Mouse (Mus musculus) limb, embryonic 14.5 days (tissue): ENCODE measurements around the gene Gm44502. TPM values are rescaled to one million over a fixed set of nuclear protein-coding genes. Genes with fewer than 3 reads are reported as not detected.
"Not testable (repeated sequence)": the region's sequence is repeated elsewhere in the genome, so short reads cannot be mapped to it uniquely, and the experiment has no call there.

Source experiments
- ATAC-seq: fragments of 200-750 bp; cut with Nextera tagmentation; 2 replicates; pipeline ENCODE4 v1.8.0; 2017; ENCODE audit warnings: low read depth, moderate number of reproducible peaks, moderate TSS enrichment; ENCODE audit not compliant: low FRiP score
- DNase-seq: peaks from one replicate; pipeline ENCODE4 v3.0.0-alpha.2; 2015; ENCODE audit warnings: low spot score
- H3K27ac ChIP-seq: fragments of 300-500 bp; sonication (generic); replicated peaks from 2 replicates; pipeline ENCODE4 v1.5.1; 2014; ENCODE audit warnings: low read depth, mild to moderate bottlenecking, low read length, moderate library complexity, mixed read lengths
- H3K27me3 ChIP-seq: fragments of 300-500 bp; sonication (generic); 2 replicates; pipeline ENCODE4 v1.6.1; 2014; ENCODE audit warnings: low read length, mixed read lengths; ENCODE audit not compliant: control insufficient read depth, insufficient read depth
- H3K36me3 ChIP-seq: fragments of 300-500 bp; sonication (generic); 2 replicates; pipeline ENCODE4 v1.6.1; 2014; ENCODE audit warnings: mild to moderate bottlenecking, low read length, moderate library complexity, mixed read lengths; ENCODE audit not compliant: control insufficient read depth, insufficient read depth
- H3K4me1 ChIP-seq: fragments of 300-500 bp; sonication (generic); 2 replicates; pipeline ENCODE4 v1.6.1; 2014; ENCODE audit warnings: antibody characterized with exemption, low read length, mixed read lengths; ENCODE audit not compliant: control insufficient read depth, insufficient read depth
- H3K4me2 ChIP-seq: fragments of 300-500 bp; sonication (generic); replicated peaks from 2 replicates; pipeline ENCODE4 v1.6.1; 2014; ENCODE audit warnings: low read depth, mild to moderate bottlenecking, low read length, moderate library complexity; ENCODE audit not compliant: severe bottlenecking
- H3K4me3 ChIP-seq: fragments of 300-500 bp; sonication (generic); replicated peaks from 2 replicates; pipeline ENCODE4 v1.5.1; 2014; ENCODE audit warnings: low read length
- H3K9ac ChIP-seq: fragments of 300-500 bp; sonication (generic); 2 replicates; pipeline ENCODE4 v1.6.1; 2014; ENCODE audit warnings: mild to moderate bottlenecking, low read depth, low read length, moderate library complexity; ENCODE audit not compliant: severe bottlenecking
- H3K9me3 ChIP-seq: fragments of 300-500 bp; sonication (generic); 2 replicates; pipeline ENCODE4 v1.6.1; 2016; ENCODE audit warnings: low read length; ENCODE audit not compliant: control insufficient read depth
- POLR2A ChIP-seq: fragments of 200-500 bp; IDR thresholded peaks from 2 replicates; pipeline ENCODE4 v1.8.0; 2012; ENCODE audit warnings: inconsistent platforms, mild to moderate bottlenecking, moderate library complexity, borderline replicate concordance; ENCODE audit not compliant: insufficient read depth, insufficient read length; ENCODE audit errors: extremely low read depth
- WGBS: fragments of 180-500 bp; shearing (Covaris S2); extraction: QIAGEN DNeasy Blood & Tissue Kit; methylation state at CpG from one replicate; pipeline ENCODE4 v1.1.7; 2014; 5-methylcytosine and 5-hydroxymethylcytosine counted together
- polyA plus RNA-seq, 2 experiments: library from polyadenylated mRNA; depleted of rRNA in 1 of 2; stranded (reverse) in 1 of 2; unstranded in 1 of 2; fragments of >200 nt; fragmentation: Nextera tagmentation in 1 of 2; extraction: Ambion mirVana in 1 of 2; gene quantifications; 2 replicates each; pipeline versions ENCODE4 v1.2.1 to v1.2.3; 2012 to 2014

Gm44502 gene
- polyA plus RNA-seq, 2 experiments: 0.40 TPM; not detected in 1

- Histone ChIP-seq H3K27me3 (no peaks in the 10 kb centered on the region), H3K9ac (no peak overlapping the region), H3K4me1 (peaks cover 6% of the 10 kb centered on the region), H3K4me2 (no peak overlapping the region), H3K36me3 (0 out of 2 replicates have a peak, but pooled peaks cover 2% of the 10 kb centered on the region), H3K9me3 (no peaks in the 10 kb centered on the region), H3K27ac (no peak overlapping the region), H3K4me3 (no peak overlapping the region)
- no peak for ATAC-seq
- TF ChIP-seq POLR2A: no peak
- no peak for DNase-seq
- WGBS: 76% methylated on average over 4 of the region's 4 CpGs
Observed at GRCm38 (mm10) chr15:89432946-89433345, 3.5 kb upstream of the Gm44502 start.

DNA sequence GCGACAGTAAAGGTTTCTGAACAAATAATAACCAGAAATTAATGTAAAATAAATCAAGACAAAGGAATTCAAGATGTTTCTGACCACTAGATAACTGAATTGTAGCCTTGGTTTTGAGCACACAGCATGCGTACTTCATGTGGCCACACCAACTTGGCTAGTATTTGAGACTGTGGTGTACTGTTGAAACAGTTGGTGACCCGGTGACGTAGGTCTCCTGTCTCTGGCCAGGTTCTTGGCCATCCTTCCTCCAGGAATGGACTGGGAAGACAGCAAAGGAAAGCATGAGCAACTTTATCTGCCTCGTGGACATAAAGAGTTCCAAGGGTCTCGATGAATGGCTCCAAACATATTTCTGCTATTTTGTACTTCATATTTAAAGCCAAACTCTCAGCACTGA, 2.3 kb upstream of the Gm44502 start:
- Histone ChIP-seq H3K4me2 (no peak overlapping the region), H3K9ac (no peak overlapping the region), H3K27ac (no peak overlapping the region), H3K36me3 (peaks cover 9% of the 10 kb centered on the region), H3K9me3 (no peaks in the 10 kb centered on the region), H3K4me1 (peaks cover 6% of the 10 kb centered on the region), H3K4me3 (no peak overlapping the region), H3K27me3 (no peaks in the 10 kb centered on the region)
- no peak for DNase-seq
- no peak for TF ChIP-seq POLR2A
- 86% methylated on average over 6 of the region's 6 CpGs for WGBS
- ATAC-seq: no peak

GRCm38 (mm10) chr15:89431271-89431670, 1.8 kb upstream of the Gm44502 start:
- 83% methylated on average over 3 of the region's 3 CpGs for WGBS

GRCm38 (mm10) chr15:89430771-89431170, 1.3 kb upstream of the Gm44502 start:
- Histone ChIP-seq H3K4me2 (peak overlapping the region; percentile 92; the same call in 1 of the 2 replicates), H3K36me3 (peaks cover 19% of the 10 kb centered on the region)
- not testable (repeated sequence) for DNase-seq, H3K27me3 ChIP-seq, H3K9me3 ChIP-seq, ATAC-seq, H3K9ac ChIP-seq, H3K4me1 ChIP-seq, H3K27ac ChIP-seq, H3K4me3 ChIP-seq
- WGBS: 88% methylated on average over 9 of the region's 9 CpGs

More at GRCm38 (mm10) chr15:89431271-89431670, 1.8 kb upstream of the Gm44502 start:
- H3K4me2 ChIP-seq: no peak overlapping the region
- H3K27me3 ChIP-seq: no peaks in the 10 kb centered on the region
- DNase-seq (no peak), ATAC-seq (no peak)
- no peak overlapping the region for H3K27ac ChIP-seq
- peaks cover 6% of the 10 kb centered on the region for H3K4me1 ChIP-seq
- H3K9me3 ChIP-seq: no peaks in the 10 kb centered on the region
- TF ChIP-seq POLR2A: no peak
- peaks cover 14% of the 10 kb centered on the region for H3K36me3 ChIP-seq
- H3K4me3 ChIP-seq: no peak overlapping the region
- no peak overlapping the region for H3K9ac ChIP-seq

- Histone ChIP-seq H3K4me2 (peak overlapping the region; percentile 92), H3K36me3 (peaks cover 19% of the 10 kb centered on the region), H3K4me1 (peaks cover 6% of the 10 kb centered on the region), H3K9ac (0 out of 2 replicates have a peak overlapping the region, but pooled peaks have one; percentile 72), H3K27me3 (no peaks in the 10 kb centered on the region), H3K27ac (peak overlapping the region; percentile 92), H3K4me3 (peak overlapping the region; percentile 68), H3K9me3 (no peaks in the 10 kb centered on the region)
- ATAC-seq: no peak
- DNase-seq: no peak
- 49% methylated on average over 6 of the region's 6 CpGs for WGBS
- no peak for TF ChIP-seq POLR2A
Observed at GRCm38 (mm10) chr15:89430341-89430740, 845 bp upstream of the Gm44502 start.
